Mouse (Mus musculus): ENCODE results near the gene Hmga2. TPM values are rescaled to one million over a fixed set of nuclear protein-coding genes. Genes with fewer than 3 reads are reported as not detected.

Gene Hmga2
- polyA plus RNA-seq, 1 experiment: not detected

DNA sequence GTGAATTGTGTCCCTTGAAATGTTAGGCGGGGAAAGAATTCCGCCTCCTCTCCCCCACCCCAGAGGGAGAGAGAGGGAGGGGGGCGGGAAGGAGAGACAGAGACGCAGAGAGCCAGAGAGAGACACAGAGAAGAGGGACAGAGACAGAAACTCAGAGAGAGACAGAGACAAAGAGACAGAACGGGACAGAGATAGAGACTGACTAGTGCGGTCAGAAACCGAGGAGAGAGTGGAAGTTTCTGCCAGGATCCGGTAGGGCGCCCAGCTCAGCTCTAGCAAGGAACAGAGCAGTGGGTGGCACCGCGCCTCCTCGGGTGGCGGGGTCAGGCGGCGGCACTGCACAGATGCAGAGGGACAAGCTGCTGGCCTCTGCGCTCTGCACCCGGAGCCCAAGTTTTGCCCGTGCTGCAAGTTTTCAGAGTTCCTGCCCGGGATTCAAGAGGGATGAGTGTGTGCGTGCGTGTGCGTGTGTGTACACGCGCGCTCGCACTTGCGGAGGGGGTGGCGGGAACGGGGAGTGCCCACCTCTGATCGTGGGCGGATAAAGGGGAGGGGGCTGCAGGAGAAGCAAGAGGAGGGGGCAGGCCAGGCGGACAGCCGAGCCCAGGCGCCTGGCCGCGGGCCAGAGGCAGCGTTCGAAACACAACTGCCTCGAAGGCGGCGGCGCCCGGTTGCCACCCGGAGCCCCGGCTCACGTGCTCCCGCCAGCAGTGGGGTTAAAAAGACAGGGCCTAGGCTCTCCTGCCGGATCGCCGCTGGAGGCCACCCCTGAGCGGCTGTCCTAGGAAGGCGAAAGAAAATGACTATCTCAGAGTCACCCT lies 457 bp upstream of the Hmga2 start:
- Histone ChIP-seq H3K4me3 (ENCODE audit: insufficient read depth, low read depth, low read length) (no peak overlapping the region), H3K27ac (ENCODE audit: insufficient read depth, low read depth, low read length) (no peak overlapping the region), H3K4me1 (ENCODE audit: control insufficient read depth, insufficient read depth, low read length) (peaks cover 25% of the 10 kb centered on the region)
- under 1% methylated on average over 51 of the region's 52 CpGs for WGBS
- TF ChIP-seq POLR2A (IDR thresholded peaks at IDR 0.05; ENCODE audit: insufficient read depth, low read depth, low read length): no peak
- TF ChIP-seq CTCF (IDR thresholded peaks at IDR 0.05; ENCODE audit: insufficient read depth, low read depth, low read length): no peak

DNA sequence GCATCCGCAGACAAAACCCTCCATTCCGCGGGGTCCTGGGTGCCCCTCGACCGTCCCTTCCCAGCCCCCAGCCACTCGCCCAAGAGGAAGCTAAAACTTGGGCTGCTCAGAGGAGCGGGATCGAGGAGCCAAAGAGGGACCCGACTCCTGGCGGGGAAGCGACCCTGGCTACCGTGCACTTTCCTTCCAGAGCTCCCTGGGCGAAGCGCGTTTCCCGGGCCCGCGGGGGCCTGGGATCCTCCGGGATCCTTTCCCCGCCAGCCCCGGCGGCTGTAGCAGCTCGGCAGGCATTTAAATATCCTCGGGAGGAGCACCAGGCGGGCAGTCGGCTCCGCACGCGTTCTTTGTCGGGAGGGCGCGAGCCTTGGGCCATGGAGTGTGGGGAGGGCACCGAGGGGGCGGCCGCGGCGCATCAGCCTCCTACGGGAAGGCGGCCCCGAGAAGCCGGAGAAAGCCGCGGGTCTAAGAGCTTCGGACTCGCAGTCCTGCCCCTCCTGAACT lies 1.2 kb downstream of the Hmga2 start:
- Histone ChIP-seq H3K27ac (ENCODE audit: insufficient read depth, low read depth, low read length) (no peak overlapping the region), H3K4me3 (ENCODE audit: insufficient read depth, low read depth, low read length) (0 out of 2 replicates have a peak overlapping the region, but pooled peaks have one; percentile 20), H3K4me1 (ENCODE audit: control insufficient read depth, insufficient read depth, low read length) (peaks cover 25% of the 10 kb centered on the region)
- TF ChIP-seq CTCF (IDR thresholded peaks at IDR 0.05; ENCODE audit: insufficient read depth, low read depth, low read length) (no peak), POLR2A (IDR thresholded peaks at IDR 0.05; ENCODE audit: insufficient read depth, low read depth, low read length) (no peak)
- WGBS: 1% methylated on average over 45 of the region's 45 CpGs

DNA sequence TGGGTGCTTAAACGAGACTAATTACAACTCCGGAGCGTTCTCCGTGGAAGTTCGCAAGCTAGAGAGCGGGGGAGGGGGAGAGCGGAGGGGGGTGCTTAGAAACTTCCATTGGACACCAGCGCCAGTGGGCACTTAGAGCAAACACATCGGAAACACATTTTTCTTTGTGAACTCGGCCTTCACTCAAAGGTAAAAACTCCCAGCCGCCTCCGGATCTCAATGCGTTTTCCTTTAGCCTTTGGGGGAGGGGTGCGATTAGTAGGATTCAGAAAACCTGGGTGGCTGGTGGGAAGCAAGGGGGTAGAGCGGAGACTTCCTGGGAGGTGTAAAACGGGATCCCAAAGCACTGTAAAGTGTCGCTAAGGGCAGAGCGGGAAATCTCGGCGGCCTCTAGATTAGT lies 2.0 kb downstream of the Hmga2 start:
- no peak overlapping the region for H3K4me3 ChIP-seq (ENCODE audit: insufficient read depth, low read depth, low read length)

DNA sequence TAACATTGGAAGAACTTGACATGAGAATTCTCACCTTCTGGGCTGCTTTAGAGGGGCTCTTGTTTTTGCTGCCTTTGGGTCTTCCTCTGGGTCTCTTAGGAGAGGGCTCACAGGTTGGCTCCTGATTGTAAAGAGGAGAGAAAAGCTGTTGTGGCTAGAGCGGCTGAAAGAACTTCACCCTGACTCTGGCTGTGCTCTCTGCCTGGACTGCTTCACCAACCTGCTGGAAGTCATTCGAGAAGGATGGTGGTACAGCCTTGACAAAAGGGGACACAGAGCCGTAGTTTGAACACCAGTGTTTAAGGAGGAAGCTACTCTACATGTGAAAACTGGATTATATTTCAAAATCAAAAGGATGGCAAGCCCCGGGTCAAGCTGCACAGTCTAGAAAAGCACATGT lies 3.1 kb downstream of the Hmga2 start:
- H3K4me1 ChIP-seq (ENCODE audit: control insufficient read depth, insufficient read depth, low read length): peaks cover 25% of the 10 kb centered on the region
- no peak overlapping the region for H3K4me3 ChIP-seq (ENCODE audit: insufficient read depth, low read depth, low read length)
- no peak overlapping the region for H3K27ac ChIP-seq (ENCODE audit: insufficient read depth, low read depth, low read length)
- WGBS: 55% methylated on average over 4 of the region's 4 CpGs
- no peak for TF ChIP-seq POLR2A (IDR thresholded peaks at IDR 0.05; ENCODE audit: insufficient read depth, low read depth, low read length)
- TF ChIP-seq CTCF (IDR thresholded peaks at IDR 0.05; ENCODE audit: insufficient read depth, low read depth, low read length): no peak

More for the DNA sequence above, 2.0 kb downstream of the Hmga2 start:
- Histone ChIP-seq H3K27ac (ENCODE audit: insufficient read depth, low read depth, low read length) (no peak overlapping the region), H3K4me1 (ENCODE audit: control insufficient read depth, insufficient read depth, low read length) (peaks cover 25% of the 10 kb centered on the region)
- TF ChIP-seq POLR2A (IDR thresholded peaks at IDR 0.05; ENCODE audit: insufficient read depth, low read depth, low read length) (no peak), CTCF (IDR thresholded peaks at IDR 0.05; ENCODE audit: insufficient read depth, low read depth, low read length) (no peak)
- whole genome bisulfite sequencing: 1% methylated on average over 20 of the region's 20 CpGs

DNA sequence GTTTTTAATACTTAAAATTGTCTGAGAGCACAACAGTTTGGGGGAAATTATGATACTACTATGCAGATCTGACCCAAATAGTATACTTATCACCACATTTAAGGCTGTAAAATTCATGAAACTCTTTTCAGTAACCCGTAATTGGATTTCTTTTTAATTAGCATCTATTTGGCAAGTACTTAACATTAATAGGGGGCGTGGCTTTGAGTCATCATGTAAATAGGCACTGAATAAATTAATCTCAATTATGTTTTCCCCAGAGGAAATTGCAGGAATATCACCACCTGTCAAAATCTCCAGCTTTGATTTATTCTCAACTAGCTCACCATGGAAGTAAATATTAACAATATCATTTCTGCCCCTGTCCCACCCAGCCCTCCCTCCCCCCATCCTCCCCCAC lies 3.7 kb downstream of the Hmga2 start:
- 38% methylated on average over 2 of the region's 2 CpGs for WGBS
- TF ChIP-seq CTCF (IDR thresholded peaks at IDR 0.05; ENCODE audit: insufficient read depth, low read depth, low read length) (no peak), POLR2A (IDR thresholded peaks at IDR 0.05; ENCODE audit: insufficient read depth, low read depth, low read length) (no peak)

DNA sequence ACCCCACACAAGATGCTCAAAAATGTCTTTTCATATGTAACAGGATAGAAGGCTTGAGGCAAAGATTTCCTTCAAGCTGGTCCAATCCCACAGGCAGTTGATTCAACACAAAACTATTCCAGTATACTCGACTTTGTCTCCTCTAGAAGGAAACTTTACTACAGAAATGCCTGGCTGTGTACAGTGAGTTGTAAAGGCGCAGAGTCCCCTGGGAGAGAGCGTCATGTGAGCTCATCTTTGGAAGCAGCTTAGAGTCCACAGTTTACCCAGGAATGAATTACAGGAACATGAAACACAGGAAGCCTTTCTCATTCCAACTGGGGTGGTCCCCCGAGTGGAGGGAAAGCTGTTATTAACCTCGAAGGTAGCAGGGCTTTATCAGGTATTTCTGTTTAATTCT lies 11.1 kb downstream of the Hmga2 start:
- Histone ChIP-seq H3K4me1 (ENCODE audit: control insufficient read depth, insufficient read depth, low read length) (no peaks in the 10 kb centered on the region), H3K27ac (ENCODE audit: insufficient read depth, low read depth, low read length) (no peak overlapping the region), H3K4me3 (ENCODE audit: insufficient read depth, low read depth, low read length) (no peak overlapping the region)
- 80% methylated on average over 5 of the region's 5 CpGs for WGBS
- TF ChIP-seq CTCF (IDR thresholded peaks at IDR 0.05; ENCODE audit: insufficient read depth, low read depth, low read length) (no peak), POLR2A (IDR thresholded peaks at IDR 0.05; ENCODE audit: insufficient read depth, low read depth, low read length) (no peak)

More for the DNA sequence above, 3.7 kb downstream of the Hmga2 start:
- Histone ChIP-seq H3K4me3 (ENCODE audit: insufficient read depth, low read depth, low read length) (no peak overlapping the region), H3K4me1 (ENCODE audit: control insufficient read depth, insufficient read depth, low read length) (peaks cover 25% of the 10 kb centered on the region), H3K27ac (ENCODE audit: insufficient read depth, low read depth, low read length) (no peak overlapping the region)

DNA sequence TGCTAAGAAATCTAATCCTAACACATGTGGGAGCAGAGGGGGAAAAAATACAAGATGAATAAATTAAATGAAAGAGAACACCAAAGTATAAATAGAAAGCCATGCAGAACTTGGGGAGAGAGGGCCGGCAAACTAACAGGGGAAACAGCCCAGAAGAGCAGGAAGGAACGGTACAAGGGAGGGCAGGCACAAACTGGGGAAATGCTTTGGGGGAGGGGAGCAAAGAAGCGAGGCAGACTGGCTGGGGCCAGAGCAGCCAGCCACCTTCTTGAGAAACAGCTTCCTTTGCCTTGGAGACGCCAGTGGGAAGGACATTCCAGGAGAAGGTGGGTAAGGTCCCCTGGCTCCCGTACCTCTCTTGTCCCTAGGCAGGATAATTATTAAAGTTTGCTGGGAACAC lies 14.5 kb downstream of the Hmga2 start:
- 41% methylated on average over 5 of the region's 5 CpGs for WGBS
- TF ChIP-seq POLR2A (IDR thresholded peaks at IDR 0.05; ENCODE audit: insufficient read depth, low read depth, low read length) (no peak), CTCF (IDR thresholded peaks at IDR 0.05; ENCODE audit: insufficient read depth, low read depth, low read length) (no peak)
- H3K4me3 ChIP-seq (ENCODE audit: insufficient read depth, low read depth, low read length): no peak overlapping the region
- H3K4me1 ChIP-seq (ENCODE audit: control insufficient read depth, insufficient read depth, low read length): no peaks in the 10 kb centered on the region
- H3K27ac ChIP-seq (ENCODE audit: insufficient read depth, low read depth, low read length): no peak overlapping the region

DNA sequence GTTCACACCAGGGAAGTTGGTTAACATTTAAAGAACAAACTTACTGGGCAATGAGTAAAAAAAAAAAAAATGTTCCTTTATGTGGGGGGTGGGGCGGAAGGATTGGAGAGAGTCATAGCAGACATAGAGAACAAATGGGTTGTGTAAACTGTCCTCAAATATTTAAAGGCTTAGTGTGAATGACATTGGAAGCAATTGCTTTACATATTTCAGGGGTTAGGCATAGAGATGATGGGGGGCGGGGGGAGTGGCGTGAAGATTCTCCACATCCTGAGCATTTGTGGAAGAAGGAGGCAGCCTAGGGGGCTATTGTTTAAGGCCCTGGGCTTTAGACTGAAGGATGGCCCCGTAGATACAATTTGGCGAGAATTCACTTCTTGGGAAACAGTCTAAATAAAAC lies 15.0 kb downstream of the Hmga2 start:
- TF ChIP-seq POLR2A (IDR thresholded peaks at IDR 0.05; ENCODE audit: insufficient read depth, low read depth, low read length): no peak
- no peak for TF ChIP-seq CTCF (IDR thresholded peaks at IDR 0.05; ENCODE audit: insufficient read depth, low read depth, low read length)
- WGBS: 90% methylated on average over 5 of the region's 5 CpGs
- H3K4me1 ChIP-seq (ENCODE audit: control insufficient read depth, insufficient read depth, low read length): no peaks in the 10 kb centered on the region
- no peak overlapping the region for H3K27ac ChIP-seq (ENCODE audit: insufficient read depth, low read depth, low read length)
- no peak overlapping the region for H3K4me3 ChIP-seq (ENCODE audit: insufficient read depth, low read depth, low read length)

DNA sequence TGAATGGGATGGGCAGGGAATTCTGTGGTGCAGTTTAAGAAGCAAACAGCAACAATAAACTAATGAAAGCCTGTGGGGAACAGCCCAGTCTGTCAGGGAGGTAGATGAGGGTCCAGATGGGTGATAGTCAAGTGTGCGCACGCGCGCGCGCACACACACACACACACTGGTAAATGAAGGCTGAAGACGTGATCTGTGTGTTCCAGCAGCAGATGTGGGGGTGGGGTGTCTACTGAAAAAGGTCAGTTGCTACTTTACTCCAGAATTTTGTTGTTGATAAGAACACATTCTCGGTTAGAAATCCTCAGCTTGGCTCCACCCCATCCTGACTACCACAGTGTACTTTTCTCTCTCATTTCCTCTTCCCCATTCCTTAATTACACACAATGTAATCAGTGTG lies 17.4 kb downstream of the Hmga2 start:
- Histone ChIP-seq H3K4me1 (ENCODE audit: control insufficient read depth, insufficient read depth, low read length) (no peaks in the 10 kb centered on the region), H3K4me3 (ENCODE audit: insufficient read depth, low read depth, low read length) (no peak overlapping the region), H3K27ac (ENCODE audit: insufficient read depth, low read depth, low read length) (no peak overlapping the region)
- no peak for TF ChIP-seq POLR2A (IDR thresholded peaks at IDR 0.05; ENCODE audit: insufficient read depth, low read depth, low read length)
- no peak for TF ChIP-seq CTCF (IDR thresholded peaks at IDR 0.05; ENCODE audit: insufficient read depth, low read depth, low read length)
- 94% methylated on average over 8 of the region's 8 CpGs for WGBS

Data from olfactory bulb, adult 2 months (tissue).